Mouse (Mus musculus) frontal cortex, adult (tissue): Measurements from ENCODE around the gene Immp2l.

ENCODE experiments used
- ATAC-seq: cut with Nextera tagmentation; 2 replicates; pipeline ENCODE4 v1.9.2; 2017; ENCODE audit warnings: mild to moderate bottlenecking, moderate library complexity, mixed read lengths; ENCODE audit not compliant: low TSS enrichment

Immp2l gene

DNA sequence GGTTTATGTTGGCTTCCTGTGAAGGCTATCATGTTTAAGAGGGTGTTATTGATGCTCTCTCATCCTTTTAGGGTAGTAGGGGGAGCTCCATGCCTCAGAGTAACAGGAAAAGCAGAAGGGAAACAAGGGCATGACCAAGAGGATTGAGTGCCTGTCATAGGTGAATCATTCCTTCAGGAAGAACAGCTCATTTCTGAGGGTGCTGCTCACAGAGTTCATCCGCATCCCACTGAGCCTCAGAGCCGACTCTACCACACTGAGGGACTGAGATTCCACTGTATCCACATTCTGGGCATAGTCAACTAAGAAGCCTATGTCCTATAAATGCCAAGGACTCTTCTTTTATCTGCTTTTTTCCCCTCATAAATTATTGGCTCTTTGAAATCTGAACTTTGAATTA is 497.8 kb downstream of the Immp2l start:
- no peak for ATAC-seq

DNA sequence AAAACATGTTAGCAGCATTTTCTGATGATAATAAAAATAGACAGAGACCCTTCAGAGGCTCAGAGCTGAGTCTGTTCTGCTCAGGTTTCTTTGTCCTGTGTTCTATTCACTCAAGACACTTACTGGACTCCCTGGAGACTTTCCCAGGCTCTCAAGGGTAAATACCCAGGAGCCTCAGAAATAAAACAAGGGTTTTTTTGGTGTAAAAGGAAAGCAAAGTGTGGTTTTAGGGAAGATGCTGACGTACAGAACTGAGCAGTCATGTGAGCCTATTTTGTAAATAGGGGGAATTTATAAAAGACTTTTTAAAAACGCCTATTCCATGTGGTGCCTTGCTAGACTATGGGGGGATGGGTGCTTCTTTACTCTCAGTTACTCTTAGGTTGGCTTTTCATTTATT is 502.8 kb downstream of the Immp2l start:
- no peak for ATAC-seq

DNA sequence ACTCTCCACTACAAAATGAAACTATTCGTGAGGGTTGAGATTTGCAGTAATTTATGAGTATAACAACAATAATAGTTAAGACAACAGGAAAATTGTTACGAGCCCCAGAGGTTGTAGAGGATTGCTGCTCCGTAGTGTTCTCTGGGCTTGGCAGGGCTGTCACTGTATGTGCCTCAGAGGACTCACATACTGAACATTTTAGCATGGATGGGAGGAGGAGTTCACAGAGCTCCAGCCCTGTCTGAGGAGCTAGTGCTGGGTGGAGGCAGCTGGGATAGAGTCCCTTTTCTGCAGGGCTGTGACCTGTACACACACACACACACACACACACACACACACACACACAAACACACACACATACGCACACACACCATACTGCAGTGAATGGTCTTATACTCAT is 504.5 kb downstream of the Immp2l start:
- ATAC-seq = no peak

DNA sequence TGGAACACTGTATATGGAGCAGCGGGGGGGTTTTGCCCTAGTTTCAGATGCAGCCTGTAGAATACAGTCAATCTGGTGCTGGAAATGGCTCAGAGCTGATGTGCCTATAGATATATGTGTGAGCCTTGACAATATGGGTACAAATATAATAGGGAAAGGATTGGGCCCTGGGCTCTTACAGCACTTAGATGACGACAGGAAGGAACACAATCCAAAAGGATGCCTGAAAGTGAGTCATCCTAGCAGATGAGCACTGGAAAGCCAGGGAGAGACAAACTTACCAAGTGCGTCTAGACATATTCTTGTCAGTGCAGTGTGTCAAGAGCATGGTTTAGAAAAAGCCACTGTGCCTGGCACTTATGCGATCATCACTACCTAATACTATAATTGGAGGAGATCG is 516.1 kb downstream of the Immp2l start:
- ATAC-seq = peak; percentile 88

DNA sequence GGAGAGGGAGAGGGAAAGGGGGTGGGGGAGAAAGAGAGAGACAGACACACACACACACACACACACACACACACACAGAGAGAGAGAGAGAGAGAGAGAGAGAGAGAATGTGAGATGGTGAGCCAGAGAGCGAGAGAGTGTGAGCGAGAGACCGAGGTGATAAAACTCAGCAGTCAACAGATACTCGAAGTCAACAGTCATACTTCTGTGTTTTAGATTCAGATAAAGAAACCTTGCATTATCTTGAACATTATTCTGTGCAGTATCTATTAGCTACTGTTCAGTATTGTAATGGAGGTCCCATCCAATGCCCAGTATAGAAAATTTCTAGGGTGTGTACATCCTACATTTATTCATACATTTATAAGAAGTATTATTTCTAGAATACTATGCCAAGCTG is 527.7 kb downstream of the Immp2l start:
- ATAC-seq = no peak

DNA sequence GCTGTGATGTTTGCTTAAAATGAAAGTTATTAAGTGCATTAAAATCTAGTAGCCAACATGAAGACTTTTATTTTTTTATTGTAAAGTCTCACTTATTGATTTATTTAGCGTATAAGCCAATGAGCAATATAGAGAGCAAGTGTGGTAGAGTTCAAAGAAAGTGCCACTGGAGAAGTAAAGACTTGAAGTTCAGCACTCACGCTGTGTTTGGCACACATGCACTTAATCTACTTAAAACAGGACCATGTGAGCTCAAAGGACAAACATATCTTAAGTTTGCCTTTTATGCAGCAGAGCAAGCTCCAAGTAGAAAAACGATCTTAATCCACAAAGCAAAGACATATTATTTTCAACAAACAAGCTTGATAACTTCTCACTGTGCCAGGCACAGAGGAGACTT is 533.9 kb downstream of the Immp2l start:
- no peak for ATAC-seq

DNA sequence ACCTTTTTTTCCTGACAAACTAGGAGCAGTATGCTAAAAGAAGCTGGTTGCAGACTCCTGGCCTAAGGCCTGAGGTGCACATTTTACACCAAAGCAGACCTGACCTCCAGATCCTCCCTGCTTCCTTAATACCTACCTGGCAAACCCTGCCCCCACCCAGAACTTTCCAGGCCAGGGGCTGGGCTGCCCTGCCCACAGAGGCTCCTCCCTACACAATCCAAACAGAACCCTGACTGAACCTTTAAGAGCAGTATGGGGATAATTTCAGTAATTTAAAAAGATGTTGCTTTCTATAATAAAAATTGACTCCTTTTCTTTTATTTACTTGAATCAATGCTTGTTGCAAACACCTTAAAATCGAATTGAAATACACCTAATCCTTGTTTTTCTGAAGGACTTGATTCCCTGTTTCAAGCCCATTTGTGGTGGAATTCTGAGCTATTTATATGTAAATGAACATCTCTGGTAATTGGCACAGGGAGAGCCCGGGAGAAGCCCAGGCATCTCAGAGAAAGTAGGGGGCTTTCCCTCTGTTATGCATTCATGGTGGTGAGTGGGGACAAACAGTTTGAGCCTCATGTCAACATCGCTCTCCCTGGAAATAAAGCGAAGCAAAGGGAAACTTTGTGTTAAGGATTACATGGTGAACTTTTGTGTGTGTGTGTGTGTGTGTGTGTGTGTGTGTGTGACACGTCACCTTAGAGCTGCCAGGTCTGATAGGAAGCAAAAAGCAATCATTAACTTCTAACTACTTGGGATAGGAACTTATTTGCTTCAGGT is 535.3 kb downstream of the Immp2l start:
- no peak for ATAC-seq

DNA sequence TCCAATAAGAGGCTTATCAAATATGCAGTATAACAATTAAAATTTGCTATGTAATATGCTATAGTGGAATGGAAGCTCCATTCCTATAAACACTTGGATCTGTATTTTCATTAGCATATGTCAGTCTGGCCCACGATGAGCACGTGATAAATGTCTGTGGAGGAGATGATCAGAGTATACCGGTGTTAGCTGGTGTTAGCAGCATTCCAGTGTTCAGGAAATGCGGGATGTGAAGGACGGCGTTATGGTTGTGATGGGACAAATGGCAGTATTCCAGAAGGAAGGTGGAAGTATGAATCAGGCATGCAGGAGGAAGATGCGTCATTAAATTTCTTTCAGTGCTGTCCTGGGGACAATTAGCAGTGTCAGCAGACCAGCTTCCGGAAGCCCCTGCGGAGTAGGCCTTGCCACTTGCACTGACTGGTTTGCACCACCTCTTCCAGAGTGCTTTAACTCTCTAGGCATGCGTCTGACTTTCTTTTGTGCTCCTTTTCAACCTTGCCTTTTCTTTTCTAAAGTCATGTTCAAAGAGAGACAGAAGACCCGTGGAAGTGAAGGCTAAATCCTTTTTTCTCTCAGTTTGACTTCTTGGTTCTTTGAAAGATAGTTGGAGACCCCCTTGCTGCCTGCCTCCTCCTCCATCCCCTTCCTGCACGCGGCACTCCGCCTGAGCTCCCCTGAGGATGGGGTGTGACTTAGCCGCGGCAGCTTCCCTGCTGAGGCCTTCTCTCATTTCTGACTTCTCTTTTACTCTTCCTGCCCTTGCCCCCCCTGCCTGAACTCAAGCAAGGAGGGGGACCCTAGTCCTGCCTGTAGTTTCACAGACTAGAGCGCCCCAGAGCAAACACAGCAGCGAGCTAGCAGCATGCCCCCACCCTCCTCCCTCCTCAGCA is 541.9 kb downstream of the Immp2l start:
- no peak for ATAC-seq

DNA sequence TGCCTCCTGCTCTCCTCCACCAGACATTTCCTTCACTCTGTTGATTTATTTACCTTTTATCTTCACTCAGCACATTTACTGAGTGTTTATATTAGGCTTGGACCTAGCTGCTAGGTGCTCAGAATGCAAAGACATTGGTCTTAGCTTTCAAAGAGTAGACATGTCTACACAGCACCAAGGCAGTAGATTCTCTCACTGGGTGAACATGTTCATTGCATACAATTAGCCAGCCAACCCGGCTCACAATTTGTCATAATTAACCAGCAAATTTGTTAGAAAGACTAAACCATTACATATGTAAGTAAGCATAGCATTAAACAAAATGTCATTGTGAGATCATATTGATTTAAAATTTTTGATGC is 542.5 kb downstream of the Immp2l start:
- ATAC-seq = no peak

DNA sequence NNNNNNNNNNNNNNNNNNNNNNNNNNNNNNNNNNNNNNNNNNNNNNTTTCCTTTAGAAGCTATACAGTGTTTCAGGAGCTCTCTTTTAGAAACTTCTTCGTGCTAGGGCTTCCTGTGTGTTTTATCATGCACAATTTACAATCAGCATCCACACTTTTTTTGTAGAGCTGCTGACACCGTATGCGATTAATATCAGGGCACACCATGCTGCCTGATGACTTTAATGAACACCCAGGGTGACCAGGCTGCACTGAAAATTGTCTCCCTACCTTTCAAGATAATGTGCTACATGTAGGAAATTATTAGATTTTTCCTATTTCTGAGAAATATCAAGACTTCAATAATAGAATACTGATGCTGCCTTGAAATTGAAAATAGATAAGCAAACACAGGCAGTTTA is 549.9 kb downstream of the Immp2l start:
- no peak for ATAC-seq

DNA sequence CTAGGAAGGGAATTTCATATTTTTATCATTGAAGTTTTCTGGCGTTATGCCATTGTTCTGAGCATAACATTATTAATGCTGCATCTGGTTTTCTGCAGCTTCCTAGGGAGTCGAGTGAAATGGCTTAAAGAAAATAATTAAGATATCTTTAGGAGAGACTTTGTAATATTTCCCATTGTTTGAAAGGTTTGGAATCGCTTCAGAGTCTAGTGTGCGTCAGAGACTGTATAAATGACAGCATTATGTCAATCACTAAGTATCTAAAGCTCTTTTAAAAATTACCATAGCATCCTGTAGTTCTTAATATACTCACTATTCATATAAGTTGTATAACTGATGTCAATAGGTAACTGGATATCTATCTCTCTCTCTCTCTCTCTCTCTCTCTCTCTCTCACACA is 551.3 kb downstream of the Immp2l start:
- ATAC-seq = no peak

DNA sequence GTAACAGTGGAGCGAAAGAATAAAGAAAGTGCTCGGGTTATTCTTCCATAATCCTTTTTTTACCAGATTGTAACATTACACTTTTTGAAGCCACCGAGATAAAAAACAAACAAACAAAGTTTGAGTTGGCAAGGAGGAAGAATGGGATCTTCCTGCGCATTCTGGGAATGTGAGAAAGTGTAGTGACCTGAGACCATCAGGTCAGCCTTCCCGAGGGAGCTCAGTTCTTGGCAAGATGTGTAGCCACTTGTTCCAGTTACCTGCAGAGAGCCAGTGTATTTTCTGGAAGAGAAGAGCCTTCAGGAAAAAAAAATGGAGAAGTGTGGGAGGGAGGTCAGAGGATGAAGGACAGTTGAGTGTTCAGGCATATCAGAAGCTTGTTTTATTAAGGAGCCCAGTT is 569.5 kb downstream of the Immp2l start:
- no peak for ATAC-seq

DNA sequence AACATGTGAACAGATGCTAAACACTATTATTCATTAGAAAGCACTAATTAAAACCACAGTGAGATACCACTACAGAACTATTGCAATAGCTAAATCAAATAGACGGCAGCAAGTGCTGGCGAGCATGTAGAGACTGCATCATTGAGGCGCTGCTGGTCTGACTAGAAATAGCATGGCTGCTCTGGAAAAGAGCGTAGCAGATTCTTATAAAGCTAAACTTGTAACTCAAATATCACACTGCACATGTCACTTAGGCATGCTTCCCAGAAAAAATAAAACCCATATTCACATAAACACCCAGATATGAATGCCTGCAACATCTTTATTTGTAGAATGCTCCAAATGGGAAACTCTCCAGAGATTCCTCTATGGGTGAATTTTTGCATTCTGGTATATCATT is 570.1 kb downstream of the Immp2l start:
- peak; percentile 70 for ATAC-seq

DNA sequence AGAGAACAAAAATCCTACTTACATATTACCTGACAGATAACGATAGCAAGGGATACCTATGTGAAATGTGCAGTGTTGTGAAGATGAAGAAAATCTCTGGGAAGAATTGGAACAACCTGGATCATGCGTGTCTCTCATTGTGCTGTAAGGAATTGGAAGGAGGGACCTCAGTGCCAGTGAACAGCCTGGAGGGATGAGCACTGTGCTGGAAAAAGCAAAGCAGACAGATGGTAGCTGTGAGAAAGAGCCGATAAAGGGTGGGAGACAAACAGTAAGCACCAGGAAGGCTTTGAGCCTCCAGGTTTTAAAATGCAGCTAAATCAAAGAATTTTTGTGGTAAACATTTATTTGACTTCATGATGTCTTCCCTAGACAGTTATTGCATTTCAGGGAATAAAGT is 591.4 kb downstream of the Immp2l start:
- peak; percentile 97 for ATAC-seq

DNA sequence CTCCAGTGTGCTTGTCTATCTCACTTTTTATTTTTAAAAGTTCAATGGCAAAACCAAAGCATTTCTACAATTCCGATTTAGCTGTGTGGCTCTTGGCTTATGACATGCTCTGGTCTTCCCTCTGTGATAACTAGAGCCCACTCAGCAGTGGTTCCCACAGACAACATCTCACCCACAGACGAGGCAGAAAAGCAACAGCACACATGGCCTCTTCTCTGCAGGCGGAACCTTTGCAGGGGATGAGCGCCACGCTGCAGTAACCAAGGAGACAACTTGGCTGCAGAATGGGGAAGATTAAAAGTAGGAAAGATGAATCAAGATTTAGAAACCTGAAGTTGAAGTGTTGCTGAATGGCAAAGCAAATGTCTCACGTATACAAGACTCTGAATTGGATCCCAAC is 597.5 kb downstream of the Immp2l start:
- peak; percentile 100 for ATAC-seq

DNA sequence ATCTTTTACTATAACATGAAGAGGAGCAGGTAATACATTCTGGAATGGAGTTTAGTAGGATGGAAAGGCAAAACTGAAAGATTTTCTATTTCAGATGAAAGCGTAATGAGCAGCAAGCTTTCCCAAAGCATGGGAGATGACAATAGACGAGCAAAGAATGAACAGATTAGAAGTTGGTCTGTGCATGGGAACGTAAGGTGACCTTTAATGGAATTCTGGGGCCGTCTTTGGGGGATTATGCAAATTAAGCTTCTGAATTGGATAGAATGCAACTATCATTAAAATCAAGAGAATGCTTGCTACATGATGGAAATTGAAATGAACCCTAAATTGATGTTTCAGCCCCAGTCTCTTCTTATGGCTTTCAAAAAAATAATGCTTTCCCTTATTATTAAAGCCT is 619.4 kb downstream of the Immp2l start:
- no peak for ATAC-seq

DNA sequence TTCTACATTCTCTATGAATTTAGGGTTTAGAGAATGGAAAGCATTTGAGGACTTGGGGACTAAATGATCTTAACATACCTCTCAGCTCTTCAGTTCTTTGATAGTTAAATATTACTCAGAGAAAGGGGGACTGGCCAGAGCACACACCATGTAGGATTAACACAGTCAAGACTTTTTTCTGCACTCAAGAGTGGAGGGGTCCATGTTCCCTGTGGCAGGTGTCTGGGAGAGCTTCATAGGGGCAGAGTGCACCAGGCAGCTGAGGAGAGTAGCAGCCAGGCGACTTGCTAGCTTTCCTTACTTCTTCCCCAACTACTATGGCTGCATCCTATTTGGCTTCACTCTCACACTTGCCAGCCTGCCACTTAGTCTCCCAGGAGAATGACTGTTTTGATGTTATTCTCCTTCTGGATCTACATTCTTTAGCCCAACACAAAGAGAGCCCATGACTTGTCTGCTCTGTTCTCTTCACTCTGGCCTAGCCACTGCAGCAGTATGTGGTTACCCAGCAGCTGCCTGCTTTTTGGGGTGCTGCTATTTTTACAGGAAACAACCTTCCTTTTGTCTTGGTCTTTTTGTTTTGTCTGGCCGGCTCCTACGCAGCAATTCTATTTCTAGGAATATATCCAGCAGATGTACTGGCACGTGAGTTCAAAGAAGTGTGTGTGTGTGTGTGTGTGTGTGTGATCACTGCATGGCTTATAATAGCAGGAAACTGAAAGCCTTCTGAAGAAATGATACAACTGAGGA is 621.1 kb downstream of the Immp2l start:
- ATAC-seq = peak; percentile 69

DNA sequence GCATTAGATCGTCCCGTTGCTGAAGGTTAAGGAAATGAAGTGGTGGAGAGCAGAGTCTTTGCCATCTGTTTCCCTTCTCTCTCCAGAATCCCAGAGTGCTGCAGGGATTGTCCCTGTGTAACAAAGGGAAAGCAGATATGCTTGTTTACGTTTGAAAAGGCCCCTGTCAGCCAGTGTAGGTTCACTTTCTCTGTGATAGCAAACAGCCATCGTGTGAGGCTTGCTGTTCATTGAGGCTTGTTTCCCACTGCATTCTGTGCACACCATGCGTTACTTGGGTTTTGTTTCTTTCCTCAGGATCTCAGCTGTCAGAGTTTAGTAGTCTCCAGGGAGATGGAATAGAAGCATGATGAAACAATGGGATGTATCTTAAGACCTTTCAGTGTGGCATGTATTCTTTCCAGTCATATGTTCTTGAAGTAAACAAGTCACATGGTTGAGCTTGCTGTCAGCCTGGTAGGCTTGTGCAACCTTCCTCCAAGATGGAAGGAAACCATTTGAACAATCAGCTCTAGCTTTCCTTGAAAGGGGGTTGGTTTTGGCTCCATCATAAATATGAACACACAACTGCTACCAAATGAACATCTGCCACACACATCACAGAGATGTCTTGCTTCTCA is 623.2 kb downstream of the Immp2l start:
- no peak for ATAC-seq

DNA sequence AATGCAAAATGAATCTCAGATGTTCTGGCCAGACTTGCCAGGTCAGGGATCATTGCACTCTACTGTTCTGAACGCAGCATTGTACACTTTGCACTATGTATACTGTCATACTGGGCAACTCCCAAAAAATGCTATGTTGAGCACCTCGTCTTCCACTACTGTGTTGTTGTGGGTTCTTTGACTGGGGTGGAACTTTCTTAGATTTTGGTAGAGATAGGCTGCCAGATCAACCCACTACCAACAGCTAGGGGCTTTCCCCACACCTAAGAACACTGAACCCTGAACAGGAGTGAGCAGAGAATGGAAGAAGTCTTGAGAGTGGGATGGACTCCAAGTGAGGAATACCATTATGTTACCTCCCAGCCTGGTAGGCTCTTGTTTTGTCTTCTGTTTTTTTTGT is 623.8 kb downstream of the Immp2l start:
- no peak for ATAC-seq

DNA sequence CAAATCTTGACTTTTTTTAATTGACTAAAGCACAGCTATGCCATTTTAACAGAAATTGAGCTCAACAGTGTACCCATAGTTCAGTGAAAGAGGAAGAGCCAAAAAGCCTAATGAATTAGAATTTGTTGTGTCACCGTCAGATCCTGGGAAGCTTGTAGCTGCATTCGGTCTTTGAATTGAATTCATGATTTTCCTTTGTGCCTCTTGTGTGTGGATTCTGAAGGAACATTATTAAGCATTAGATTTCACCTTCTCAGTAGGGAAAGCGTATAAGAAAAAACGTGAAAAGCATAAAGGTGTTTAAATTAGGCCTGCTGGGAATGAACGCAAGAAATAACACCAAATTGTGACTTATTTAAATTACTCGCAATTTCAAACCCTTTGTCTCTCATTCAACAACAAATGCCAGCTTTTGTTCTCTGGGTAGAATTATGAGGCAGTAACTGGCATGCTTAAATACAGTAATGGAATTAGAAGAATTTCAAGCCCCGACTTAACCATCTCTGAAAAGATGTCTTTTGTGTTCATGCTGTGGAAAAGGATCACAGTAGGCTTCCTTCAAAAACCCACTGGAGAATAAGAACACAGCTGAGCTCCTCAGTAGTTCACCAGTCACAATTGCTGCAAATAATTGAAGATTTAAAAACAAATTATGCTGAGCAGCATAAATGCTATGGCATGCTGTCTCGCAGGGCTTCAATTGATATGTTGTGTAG is 626.1 kb downstream of the Immp2l start:
- no peak for ATAC-seq

DNA sequence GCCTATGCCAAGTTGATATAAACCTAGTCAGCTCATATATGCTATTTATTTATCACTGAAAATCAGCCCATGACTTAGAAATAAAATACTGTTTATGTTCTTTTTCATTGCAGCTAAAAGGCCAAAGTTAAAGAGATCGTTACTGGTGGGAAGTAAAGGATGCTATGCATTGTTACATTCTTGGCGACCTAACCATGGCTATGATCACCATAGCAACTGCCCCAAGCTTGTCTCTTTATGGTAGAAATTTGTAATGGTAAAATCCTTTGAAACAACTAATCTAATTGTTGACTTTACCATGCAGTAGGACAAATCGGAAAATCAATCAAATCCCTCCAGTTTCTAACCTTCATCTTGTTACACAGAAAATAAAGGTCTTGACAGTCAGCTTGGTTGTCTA is 644.4 kb downstream of the Immp2l start:
- no peak for ATAC-seq

DNA sequence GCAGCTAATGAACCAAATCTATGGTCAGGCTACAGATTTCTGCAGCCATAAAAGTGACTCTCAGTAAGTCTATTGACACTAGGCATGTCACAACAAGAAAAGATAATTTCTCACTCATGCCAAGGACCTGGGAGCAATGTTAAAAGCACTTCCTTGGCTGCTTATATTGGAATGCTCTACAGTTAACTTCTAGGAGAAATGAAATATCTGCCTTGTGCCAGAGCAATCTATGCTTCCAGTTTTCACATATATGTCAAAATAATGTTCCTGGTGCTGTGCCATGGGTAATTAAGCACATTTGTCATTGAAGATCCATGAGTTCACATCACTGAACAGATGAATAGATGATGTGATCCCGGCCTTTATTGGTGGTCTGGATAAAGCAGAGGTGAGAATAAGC is 645.6 kb downstream of the Immp2l start:
- no peak for ATAC-seq
